Mouse (Mus musculus) lung, postnatal 0 days (tissue): ENCODE data around the gene Tbx5. TPM values are rescaled to one million over a fixed set of nuclear protein-coding genes. Genes with fewer than 3 reads are reported as not detected.
A peak's percentile ranks its signal among the peaks of the same experiment; 100 is the strongest.

ENCODE experiments used
- ATAC-seq: fragments of 200-750 bp; cut with Nextera tagmentation; 2 replicates; pipeline ENCODE4 v1.8.0; 2017; ENCODE audit warnings: moderate library complexity
- DNase-seq: peaks from one replicate; pipeline ENCODE4 v3.0.0-alpha.2; 2016; ENCODE audit warnings: low spot score
- H3K27ac ChIP-seq: fragments of 300-500 bp; sonication (generic); 2 replicates; pipeline ENCODE4 v1.5.1; 2014; ENCODE audit warnings: antibody characterized with exemption, mild to moderate bottlenecking, low read length, mixed read lengths
- H3K27me3 ChIP-seq: fragments of 300-500 bp; sonication (generic); replicated peaks from 2 replicates; pipeline ENCODE4 v1.6.1; 2014; ENCODE audit warnings: low read length, mixed read lengths; ENCODE audit not compliant: insufficient read depth
- H3K36me3 ChIP-seq: fragments of 300-500 bp; sonication (generic); 2 replicates; pipeline ENCODE4 v1.6.1; 2014; ENCODE audit warnings: low read length, mixed read lengths; ENCODE audit not compliant: insufficient read depth
- H3K4me1 ChIP-seq: fragments of 300-500 bp; sonication (generic); 2 replicates; pipeline ENCODE4 v1.6.1; 2014; ENCODE audit warnings: antibody characterized with exemption, low read depth, low read length, mixed read lengths; ENCODE audit not compliant: insufficient read depth
- H3K4me2 ChIP-seq: fragments of 300-500 bp; sonication (generic); replicated peaks from 2 replicates; pipeline ENCODE4 v1.6.1; 2014; ENCODE audit warnings: low read depth, mild to moderate bottlenecking, low read length, moderate library complexity, mixed read lengths
- H3K4me3 ChIP-seq: fragments of 300-500 bp; sonication (generic); 2 replicates; pipeline ENCODE4 v1.5.1; 2014; ENCODE audit warnings: low read depth, low read length
- H3K9ac ChIP-seq: fragments of 300-500 bp; sonication (generic); replicated peaks from 2 replicates; pipeline ENCODE4 v1.6.1; 2014; ENCODE audit warnings: low read depth, mild to moderate bottlenecking
- H3K9me3 ChIP-seq: fragments of 300-500 bp; sonication (generic); 2 replicates; pipeline ENCODE4 v1.6.1; 2016; ENCODE audit warnings: low read length, mixed read lengths
- CTCF ChIP-seq: IDR thresholded peaks from 2 replicates; pipeline ENCODE4 v1.5.1; 2016; ENCODE audit warnings: antibody characterized with exemption, mild to moderate bottlenecking
- EP300 ChIP-seq: IDR thresholded peaks from 2 replicates; pipeline ENCODE4 v1.6.1; 2016; ENCODE audit warnings: antibody characterized with exemption, mild to moderate bottlenecking, control low read depth
- WGBS: fragments of 180-500 bp; shearing (Covaris S2); extraction: QIAGEN DNeasy Blood & Tissue Kit; methylation state at CpG from one replicate; pipeline ENCODE4 v1.1.7; 2014; 5-methylcytosine and 5-hydroxymethylcytosine counted together
- polyA plus RNA-seq: library from polyadenylated mRNA; unstranded; fragments of >200 nt; fragmentation: Nextera tagmentation; extraction: Ambion mirVana; gene quantifications from 2 replicates; pipeline ENCODE4 v1.2.1, GENCODE M21; 2015

The Tbx5 gene
- polyA plus RNA-seq, 1 experiment from 2014 or later: 25.3 TPM

- TF ChIP-seq EP300 (no peak), CTCF (no peak)
- no peak overlapping the region; the same call in 1 of the 2 replicates for H3K4me3 ChIP-seq
Observed at GRCm38 (mm10) chr5:119843394-119843777, 10.9 kb downstream of the Tbx5 start.

GRCm38 (mm10) chr5:119844366-119844765 lies 11.9 kb downstream of the Tbx5 start:
- no peak for DNase-seq
- Histone ChIP-seq H3K4me3 (no peak overlapping the region), H3K9ac (no peak overlapping the region), H3K9me3 (no peaks in the 10 kb centered on the region), H3K4me2 (no peak overlapping the region), H3K36me3 (no peaks in the 10 kb centered on the region), H3K4me1 (0 out of 2 replicates have a peak, but pooled peaks cover 3% of the 10 kb centered on the region), H3K27me3 (0 out of 2 replicates have a peak, but pooled peaks cover 11% of the 10 kb centered on the region), H3K27ac (no peak overlapping the region)
- no peak for ATAC-seq
- 3% methylated on average over 5 of the region's 5 CpGs for WGBS
- TF ChIP-seq EP300 (no peak), CTCF (no peak)

More at GRCm38 (mm10) chr5:119843394-119843777, 10.9 kb downstream of the Tbx5 start:
- Histone ChIP-seq H3K4me2 (peak overlapping the region; percentile 67), H3K36me3 (no peaks in the 10 kb centered on the region), H3K4me1 (0 out of 2 replicates have a peak, but pooled peaks cover 3% of the 10 kb centered on the region), H3K9me3 (no peaks in the 10 kb centered on the region), H3K27me3 (0 out of 2 replicates have a peak, but pooled peaks cover 15% of the 10 kb centered on the region), H3K9ac (no peak overlapping the region; the same call in 1 of the 2 replicates), H3K27ac (peak overlapping the region; percentile 61; the same call in 1 of the 2 replicates)
- 5% methylated on average over 8 of the region's 8 CpGs for WGBS
- ATAC-seq (peak; percentile 64), DNase-seq (no peak)

GRCm38 (mm10) chr5:119844994-119845393 lies 12.5 kb downstream of the Tbx5 start:
- Histone ChIP-seq H3K27ac (no peak overlapping the region), H3K9me3 (no peaks in the 10 kb centered on the region), H3K9ac (no peak overlapping the region), H3K4me1 (0 out of 2 replicates have a peak, but pooled peaks cover 3% of the 10 kb centered on the region), H3K4me3 (no peak overlapping the region), H3K27me3 (0 out of 2 replicates have a peak, but pooled peaks cover 5% of the 10 kb centered on the region), H3K36me3 (no peaks in the 10 kb centered on the region), H3K4me2 (peak overlapping the region; percentile 35)
- DNase-seq (no peak), ATAC-seq (peak; percentile 37; the same call in 1 of the 2 replicates)
- WGBS: 2% methylated on average over 21 of the region's 21 CpGs
- peak; percentile 51 for TF ChIP-seq CTCF
- TF ChIP-seq EP300: no peak

GRCm38 (mm10) chr5:119857052-119857451 lies 24.6 kb downstream of the Tbx5 start:
- no peak for TF ChIP-seq CTCF
- no peak for TF ChIP-seq EP300
- ATAC-seq: peak; percentile 39
- Histone ChIP-seq H3K9me3 (no peaks in the 10 kb centered on the region), H3K27me3 (no peaks in the 10 kb centered on the region), H3K4me2 (no peak overlapping the region), H3K4me1 (no peaks in the 10 kb centered on the region), H3K27ac (0 out of 2 replicates have a peak overlapping the region, but pooled peaks have one; percentile 5), H3K4me3 (no peak overlapping the region), H3K9ac (no peak overlapping the region), H3K36me3 (no peaks in the 10 kb centered on the region)
- WGBS: 24% methylated on average over 4 of the region's 4 CpGs
- peak; percentile 53 for DNase-seq

GRCm38 (mm10) chr5:119861301-119861700 lies 28.8 kb downstream of the Tbx5 start:
- WGBS: 72% methylated on average over 5 of the region's 5 CpGs
- no peaks in the 10 kb centered on the region for H3K4me1 ChIP-seq
- no peak overlapping the region for H3K27ac ChIP-seq
- TF ChIP-seq EP300 (no peak), CTCF (no peak)
- H3K4me2 ChIP-seq: no peak overlapping the region
- H3K9me3 ChIP-seq: no peaks in the 10 kb centered on the region
- ATAC-seq: no peak
- H3K4me3 ChIP-seq: no peak overlapping the region
- H3K9ac ChIP-seq: no peak overlapping the region
- DNase-seq: no peak
- no peaks in the 10 kb centered on the region for H3K36me3 ChIP-seq
- H3K27me3 ChIP-seq: no peaks in the 10 kb centered on the region

- H3K9me3 ChIP-seq: no peaks in the 10 kb centered on the region
- H3K36me3 ChIP-seq: no peaks in the 10 kb centered on the region
- no peaks in the 10 kb centered on the region for H3K4me1 ChIP-seq
- 63% methylated on average over 5 of the region's 5 CpGs for WGBS
- no peak for TF ChIP-seq CTCF
- no peak for TF ChIP-seq EP300
- no peak overlapping the region for H3K4me2 ChIP-seq
- H3K27ac ChIP-seq: no peak overlapping the region
- no peak overlapping the region for H3K9ac ChIP-seq
- DNase-seq (no peak), ATAC-seq (no peak)
- H3K27me3 ChIP-seq: no peaks in the 10 kb centered on the region
- H3K4me3 ChIP-seq: no peak overlapping the region
Observed at GRCm38 (mm10) chr5:119862431-119862830, 30.0 kb downstream of the Tbx5 start.
